Mouse (Mus musculus) gonadal fat pad, adult 2 months (tissue): Measurements from ENCODE around the gene Mroh2a. TPM values are rescaled to one million over a fixed set of nuclear protein-coding genes. Genes with fewer than 3 reads are reported as not detected.

ENCODE experiments used
- DNase-seq: peaks from one replicate; pipeline ENCODE4 v3.0.0-alpha.2; 2012; ENCODE audit warnings: low read depth
- polyA plus RNA-seq: library from polyadenylated mRNA; depleted of rRNA; stranded (reverse); fragments of >200 nt; gene quantifications from 2 replicates; pipeline ENCODE4 v1.2.3, GENCODE M21; 2012

Gene Mroh2a
- polyA plus RNA-seq, 1 experiment: 52.3 TPM

DNA sequence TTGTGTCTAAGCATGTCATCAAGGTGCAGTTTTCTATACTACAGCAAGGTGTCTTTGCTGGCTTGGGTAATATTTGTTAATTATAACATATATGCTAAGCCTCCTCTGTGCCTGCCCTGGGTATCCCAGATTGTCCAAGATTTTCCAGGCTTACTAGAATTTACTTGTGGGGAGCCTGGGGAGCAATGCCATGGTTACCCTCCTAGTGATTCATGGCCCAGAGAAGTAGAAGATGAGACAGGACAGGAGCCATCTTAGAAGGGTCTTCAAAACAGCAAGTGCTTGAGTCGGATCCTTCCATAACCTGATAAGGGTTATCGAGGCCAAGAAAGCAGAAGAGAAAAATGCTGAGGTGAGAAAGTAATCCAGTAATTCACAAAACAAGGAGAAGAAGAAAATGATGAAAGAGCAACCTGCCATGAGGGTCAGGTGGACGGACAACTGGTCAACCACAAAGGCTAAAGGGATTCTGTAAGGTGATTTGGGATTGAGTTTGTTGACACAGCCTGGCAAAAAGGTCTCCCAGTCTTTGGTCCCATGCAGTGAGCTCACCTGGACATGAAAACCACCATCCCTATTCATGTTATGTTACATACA is 64.7 kb downstream of the Mroh2a start:
- DNase-seq: no peak

DNA sequence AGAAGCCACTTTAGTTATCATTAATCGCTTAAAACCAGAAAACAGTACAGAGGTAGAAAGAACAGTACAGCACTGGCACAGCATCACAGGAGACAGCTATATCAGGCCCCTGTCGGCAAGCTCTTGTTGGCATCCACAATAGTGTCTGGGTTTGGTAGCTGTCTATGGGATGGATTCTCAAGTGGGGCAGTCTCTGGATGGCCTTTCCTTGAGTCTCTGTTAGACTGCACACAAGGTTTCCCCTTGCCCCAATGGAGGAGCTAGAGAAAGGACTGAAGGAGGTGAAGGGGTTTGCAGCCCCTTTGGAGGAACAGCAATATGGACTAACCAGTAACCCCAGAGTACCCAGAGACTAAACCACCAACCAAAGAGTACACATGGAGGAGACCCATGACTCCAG is 65.3 kb downstream of the Mroh2a start:
- DNase-seq: no peak

DNA sequence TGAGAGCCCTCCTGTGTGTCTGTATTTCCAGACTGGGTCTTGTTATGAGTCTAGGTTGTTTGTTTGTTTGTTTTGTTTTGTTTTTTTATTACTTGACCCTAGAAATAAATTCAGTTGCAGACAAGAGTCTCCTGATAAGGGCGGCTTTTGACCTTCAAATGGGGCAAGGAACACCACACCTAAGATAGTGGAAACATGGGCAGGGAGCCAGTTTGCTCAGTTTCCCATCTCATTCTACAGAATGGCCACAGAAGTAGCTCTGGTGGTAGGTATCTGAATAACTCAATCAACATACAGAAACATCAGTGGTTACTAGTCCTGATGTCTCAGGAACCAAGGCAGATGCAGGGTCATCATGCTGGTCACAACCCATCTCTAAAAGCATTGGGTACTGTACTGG is 67.9 kb downstream of the Mroh2a start:
- no peak for DNase-seq

DNA sequence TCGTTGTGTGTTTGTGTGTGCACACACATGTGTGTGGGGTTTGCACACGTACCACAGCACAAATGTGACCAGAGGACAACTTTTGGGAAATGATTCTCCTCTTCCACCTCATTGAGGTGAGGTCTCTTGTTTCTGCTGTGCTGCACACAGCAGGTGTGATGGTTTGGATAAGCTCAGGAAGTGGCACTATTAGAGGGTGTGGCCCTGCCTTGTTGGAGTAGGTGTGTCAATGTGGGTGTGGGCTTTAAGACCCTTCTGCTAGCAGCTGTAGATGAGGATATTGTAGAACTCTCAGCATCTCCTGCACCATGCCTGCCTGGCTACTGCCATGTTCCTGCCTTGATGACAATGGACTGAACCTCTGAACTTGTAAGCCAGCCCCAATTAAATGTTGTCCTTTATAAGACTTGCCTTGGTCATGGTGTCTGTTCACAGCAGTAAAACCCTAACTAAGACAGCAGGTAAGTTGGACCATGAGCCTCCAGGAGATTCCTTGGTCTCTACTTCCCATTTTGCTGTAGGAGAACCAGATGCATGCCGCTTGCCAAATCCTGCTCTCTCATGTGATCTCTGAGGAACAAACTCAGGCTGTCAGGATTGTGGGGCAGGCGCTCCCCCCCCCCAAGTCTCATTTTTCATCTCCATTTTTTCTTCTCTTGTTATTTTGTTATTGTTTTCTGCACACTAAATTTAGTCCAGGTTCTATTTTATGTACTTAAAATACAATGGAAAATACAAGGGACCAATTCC is 69.6 kb downstream of the Mroh2a start:
- no peak for DNase-seq

DNA sequence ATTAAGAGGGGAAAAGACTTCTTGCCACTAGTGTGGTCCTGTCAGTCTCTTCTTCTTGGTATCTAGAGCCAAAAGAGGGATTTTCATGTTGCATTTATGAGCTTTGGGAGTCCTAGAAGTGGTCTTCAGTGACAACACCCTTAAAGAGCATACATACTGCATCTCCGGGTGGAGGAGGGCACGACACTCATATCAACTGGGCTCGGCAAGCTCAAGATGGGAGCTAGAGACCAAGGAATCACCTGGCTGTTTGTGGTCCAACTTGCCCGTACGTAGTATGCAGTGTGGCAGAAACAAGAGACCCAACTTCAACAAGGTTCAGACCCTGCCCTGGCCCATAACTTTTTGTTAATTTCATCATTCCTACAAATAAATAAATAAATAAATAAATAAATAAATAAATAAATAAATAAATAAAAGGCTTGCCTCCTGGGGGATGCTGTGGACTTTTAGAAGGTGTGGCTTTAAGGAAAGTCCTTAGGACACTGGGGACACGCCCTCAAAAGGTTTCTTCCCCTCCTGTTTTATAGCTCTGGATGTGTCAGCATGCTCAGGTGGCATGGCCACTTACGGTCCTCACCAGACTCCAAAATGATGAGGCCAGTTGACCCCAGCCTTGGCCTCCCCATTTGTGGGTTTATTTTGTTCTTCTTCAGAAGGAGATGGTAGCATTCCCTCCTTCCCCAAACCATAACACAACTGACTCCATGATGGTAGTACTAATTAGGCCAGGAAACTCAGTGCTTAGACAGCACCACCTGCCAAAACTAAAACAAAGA is 70.9 kb downstream of the Mroh2a start:
- DNase-seq: no peak

DNA sequence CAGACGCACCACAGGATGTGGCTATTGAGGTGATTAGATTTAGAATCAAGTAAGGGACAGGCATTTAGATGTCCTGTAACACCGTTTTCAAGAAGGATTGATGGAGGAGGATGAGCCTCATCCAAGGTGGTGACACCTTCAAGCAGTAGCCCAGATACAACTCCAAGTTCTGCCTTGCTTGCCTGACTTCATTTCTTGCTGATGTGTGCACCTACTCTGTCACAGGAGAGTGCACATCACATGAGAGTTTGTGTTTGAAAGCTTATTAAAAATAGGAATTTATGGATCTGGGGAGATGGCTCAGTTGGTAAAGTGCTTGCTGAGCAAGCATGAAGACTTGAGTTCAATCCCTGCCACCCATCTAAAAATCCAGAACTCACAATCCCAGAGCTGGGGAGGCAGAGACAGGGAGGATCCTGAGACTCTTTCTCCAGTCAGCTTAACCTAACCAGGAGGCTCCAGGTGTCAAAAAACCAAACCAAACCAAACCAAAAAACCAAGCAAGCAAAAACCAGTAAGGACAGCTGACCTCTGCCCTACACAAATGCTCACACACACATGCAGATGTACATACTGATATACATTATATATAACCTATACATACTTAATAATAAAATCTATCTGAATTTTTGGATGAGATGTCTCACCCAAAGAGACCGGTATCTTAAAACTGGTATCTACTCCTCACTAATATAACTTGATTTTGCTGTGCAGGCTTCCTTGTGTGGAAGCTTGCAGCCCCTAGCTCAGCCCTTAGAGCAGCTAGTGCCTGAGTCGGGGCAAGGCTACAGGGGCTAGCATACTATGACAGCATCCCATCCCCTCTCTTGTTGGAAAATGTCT is 72.1 kb downstream of the Mroh2a start:
- no peak for DNase-seq

DNA sequence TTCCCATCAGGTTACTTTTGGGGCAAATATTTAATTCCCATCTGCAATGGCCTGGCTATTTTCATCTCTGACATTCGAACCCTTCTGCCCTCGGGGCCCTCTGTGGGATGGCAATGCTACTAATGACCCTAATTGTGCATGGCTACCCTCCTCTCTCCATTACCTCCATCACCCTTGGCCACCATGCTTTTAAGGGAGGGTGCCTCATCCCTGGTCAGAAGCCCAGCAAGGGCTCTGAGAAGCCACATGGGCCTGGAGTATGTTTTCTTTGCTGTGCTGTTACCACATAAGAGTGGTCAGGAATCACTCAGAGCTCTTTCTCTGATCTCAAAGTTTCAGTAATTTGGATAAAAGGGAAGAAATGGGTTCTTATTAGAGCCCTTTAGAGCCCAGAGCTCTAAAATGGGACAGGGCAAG is 72.8 kb downstream of the Mroh2a start:
- no peak for DNase-seq

DNA sequence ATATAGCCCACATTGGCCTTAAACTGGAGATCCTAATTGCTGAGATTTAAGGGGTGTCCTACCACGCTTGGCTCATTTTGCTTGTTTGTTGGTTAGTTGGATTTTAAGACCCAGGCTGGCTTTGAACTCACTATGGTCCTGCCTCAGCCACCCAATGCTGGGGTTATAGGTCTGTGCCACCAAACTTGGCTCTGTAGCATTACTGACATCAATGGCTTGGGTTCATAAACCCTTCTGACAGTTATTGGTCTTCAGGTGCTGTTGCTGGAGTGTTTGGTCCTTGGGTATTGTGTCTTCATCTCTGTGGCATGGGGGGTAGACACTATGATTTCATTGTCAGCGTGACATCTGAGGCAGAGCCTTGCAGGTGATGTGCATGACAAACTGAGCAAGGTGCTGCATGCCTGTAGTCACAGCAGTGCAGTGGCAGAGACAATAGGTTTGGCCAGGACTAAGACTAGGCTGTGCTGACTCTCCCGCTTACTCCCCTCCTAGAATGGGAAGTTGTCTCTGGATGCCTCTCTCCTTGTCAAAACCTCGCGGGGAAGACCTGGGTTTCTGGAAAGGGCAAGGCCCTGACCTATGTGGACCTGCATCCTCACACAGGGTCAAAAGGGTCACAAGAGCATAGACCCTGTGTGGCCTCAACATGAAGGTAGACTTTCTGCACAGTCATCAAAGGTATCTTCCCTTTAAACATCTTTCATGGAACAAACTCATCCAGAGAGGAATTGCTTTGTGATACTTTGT is 73.7 kb downstream of the Mroh2a start:
- DNase-seq: no peak

DNA sequence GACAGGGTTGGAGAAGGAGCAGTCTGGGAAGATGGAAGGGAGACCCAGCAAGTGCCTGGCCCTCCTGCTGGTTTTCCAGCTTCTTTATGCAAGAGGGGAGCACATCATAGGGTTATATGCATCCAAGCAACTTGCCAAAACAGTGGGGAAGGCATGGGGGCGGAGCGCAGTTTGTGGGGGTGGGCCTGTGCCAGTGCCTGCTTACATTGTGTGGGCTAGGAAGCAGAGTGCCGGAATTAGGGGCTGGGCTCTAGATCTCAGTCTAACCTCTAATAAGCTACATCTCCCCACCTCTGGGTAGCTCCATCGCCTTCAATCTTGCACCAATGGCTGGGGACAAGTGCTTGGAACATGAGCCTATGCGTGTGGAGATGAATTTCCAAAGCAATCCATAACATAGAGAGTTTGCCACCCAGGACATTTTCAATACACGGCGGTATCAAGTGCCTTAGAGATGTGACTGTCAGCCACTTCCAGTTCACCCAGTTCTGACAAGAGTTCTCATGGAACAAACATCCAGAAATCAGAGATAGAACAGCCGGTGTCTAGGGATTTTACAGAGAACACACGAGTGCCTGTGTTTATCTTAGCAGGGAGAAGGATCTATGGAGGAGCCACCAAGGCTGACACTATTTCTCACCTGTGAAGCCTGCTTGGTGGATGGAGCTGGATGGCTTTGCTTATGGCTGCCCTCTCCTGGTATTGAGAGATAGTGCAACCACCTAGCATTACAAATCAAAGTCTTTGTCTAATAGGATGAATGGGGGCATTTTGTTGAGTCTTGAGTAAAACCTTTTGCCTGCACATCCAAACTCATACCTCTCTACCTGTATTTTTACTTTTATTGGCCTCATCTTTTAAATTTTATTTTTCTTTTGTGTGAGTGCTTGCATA is 74.6 kb downstream of the Mroh2a start:
- no peak for DNase-seq

DNA sequence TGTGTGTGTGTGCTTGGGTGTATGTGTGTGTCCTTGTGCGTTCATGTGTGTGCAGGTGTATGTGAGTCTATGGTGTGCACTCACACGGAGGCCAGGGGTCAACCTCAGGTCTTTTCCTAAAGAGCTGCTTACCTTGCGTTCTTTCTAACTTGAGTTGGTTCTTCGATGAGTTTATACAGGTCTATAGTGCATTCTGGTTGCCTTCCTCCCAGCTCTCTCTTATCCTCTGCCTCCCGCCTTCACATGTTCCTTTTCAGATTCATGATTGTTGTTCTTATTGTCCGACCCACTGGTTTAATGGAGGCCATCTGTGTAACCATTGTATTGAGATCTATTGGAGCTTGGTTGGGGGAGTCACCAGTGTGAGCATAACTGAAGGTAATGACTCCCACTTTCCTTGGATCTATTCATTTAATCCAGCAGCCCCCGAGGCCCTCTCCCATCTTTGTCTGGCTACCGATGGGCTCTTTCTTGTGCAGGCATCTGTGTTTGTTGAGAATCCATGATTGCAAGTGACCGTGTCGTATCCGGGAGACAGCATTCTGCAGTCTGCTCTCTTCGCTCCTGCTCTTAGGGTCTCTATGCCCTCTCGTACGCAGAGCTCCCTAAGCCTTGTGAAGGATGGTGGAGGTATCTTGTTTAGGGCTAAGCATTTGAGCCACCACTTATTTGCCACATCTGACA is 75.4 kb downstream of the Mroh2a start:
- DNase-seq: no peak

DNA sequence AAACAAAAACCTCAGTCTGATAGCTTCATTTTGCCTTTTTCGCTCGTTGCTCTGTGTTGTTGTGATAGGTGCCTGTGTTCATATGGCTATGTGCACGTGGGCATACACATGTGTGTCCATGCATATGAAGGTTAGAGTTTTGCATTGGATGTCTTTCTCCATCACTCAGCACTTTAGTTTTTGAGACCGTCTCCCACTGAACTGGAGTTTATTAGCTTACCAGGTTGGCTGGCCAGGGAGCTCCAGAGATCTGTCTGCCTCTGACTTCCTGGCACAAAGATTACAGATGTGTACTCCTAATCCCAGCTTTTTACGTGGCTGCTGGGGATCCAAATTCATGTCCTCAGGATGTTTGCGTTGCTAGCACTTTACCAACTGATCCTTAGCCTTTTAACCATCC is 77.0 kb downstream of the Mroh2a start:
- no peak for DNase-seq

DNA sequence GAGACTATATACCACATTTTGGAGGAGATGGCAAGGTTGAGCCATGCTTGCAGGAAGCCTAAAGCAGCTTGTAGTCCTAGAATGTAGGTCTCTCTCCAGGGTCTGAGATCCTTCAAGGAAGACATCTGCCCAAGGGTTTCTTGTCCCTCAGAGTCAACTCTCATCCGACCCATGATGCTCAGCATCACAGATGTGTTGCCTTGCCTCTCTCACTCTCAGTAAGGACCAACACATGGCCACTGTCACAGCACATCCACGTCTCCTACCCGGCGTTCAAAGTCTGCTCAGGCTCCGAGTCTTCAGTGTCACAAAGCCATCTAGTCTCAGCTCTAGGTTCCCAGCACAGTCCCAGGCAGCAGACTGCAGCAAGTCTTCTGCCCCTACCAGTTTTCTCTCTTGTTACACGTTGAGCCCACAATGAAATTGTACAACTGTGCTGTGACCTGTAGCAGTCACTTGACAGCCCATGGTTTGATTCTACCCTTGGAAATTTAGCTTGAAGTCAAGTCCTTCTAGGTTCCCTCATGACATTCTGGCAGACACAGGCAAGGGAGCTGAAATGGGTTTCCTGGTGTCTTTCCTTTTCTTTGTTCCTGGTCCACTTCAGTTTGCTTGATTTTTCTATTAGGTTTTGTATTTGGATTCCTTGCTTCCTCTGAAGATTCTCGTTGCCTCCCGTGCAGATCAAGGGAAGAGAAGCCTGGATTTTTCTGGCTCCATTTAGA is 77.6 kb downstream of the Mroh2a start:
- no peak for DNase-seq

DNA sequence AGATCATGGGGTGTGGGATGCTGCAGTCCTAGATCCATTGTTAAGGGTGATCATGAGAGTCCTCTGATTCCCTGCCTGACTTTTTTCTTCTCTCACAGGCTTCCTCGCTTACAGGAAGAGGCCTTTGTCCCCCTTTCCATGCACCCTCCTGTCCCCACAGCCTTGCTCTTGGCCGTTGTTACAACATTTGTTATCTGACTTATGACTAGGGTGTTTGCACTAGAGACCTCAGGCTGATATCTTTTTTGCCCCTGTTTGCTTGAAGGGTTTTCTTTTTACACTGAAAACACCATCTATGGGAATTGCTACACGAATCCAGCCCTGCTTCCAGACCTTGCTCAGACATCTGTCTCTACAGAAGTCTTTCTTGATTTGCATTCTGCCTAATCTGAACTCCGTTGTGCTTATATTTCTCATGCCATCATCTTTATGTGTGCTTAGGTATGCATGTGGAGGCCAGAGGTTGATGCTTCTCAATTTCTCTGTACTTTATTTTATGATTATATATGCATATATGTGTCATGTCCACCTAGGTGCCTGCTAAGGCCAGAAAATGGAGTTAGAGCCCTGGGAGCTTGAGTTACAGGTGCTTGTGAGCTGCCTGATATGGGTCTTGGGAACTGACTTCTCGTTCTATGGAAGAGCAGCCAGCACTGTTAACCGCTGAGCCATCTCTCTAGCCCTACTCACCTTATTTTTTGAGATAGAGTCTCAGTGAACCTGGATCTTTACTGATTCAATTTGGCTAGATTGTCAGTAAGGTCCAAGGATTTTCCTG is 78.4 kb downstream of the Mroh2a start:
- DNase-seq: no peak

DNA sequence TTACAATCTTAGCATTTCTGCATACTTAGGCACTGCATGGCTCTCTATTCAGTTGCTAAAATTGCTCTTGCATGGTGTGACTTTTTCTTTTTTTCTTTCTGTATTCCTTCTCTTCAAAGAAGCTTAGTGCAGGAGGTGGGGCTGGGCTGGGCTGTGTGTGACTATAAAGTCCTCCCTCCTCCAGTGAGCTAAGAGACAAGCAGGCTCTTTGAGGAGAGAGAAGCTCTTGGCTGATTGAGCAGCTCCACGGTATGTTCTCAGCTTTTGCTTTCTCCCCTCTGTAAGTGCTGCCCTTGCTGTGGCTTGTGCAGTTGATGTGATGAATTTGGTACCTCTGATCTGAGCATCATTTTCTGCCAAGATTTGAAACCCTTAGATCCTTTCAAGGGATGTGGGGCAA is 79.8 kb downstream of the Mroh2a start:
- no peak for DNase-seq

DNA sequence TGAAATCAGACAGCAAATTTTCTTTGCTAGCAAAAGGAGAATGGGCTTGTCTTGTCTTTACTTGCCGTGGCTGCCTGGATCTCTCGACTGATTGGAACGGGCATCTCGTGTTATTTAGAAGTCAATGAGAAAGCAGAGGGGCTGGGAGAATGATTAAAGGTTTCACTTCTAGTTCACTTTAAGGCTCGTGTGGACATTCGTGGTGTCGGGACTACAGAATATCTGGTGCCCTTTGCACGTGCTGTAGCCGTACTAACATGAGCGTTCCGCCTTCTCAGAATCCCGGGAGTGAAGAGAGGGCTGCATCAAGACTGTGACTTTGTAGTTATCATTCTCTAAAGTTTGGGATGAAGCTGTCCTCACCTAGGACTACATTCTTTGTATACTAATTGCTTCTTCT is 80.4 kb downstream of the Mroh2a start:
- DNase-seq: no peak

DNA sequence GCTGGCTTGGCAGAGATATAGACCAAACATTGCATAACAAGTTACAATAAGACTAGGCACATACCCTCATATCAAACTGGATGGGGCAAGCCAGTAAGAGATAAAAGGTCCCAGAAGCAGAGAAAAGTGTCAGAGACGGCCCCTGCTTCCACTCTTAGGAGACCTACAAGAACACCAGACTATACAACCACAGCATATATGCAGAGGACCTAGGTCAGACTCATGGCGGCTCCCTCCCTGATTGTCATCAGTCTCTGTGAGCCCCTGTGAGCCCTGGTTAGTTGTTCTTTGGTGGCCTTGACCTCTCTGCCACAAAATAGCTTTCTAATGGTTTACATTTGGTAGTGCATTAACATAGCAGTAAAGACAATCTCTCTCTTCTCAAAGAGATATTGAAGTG is 82.2 kb downstream of the Mroh2a start:
- DNase-seq: no peak

DNA sequence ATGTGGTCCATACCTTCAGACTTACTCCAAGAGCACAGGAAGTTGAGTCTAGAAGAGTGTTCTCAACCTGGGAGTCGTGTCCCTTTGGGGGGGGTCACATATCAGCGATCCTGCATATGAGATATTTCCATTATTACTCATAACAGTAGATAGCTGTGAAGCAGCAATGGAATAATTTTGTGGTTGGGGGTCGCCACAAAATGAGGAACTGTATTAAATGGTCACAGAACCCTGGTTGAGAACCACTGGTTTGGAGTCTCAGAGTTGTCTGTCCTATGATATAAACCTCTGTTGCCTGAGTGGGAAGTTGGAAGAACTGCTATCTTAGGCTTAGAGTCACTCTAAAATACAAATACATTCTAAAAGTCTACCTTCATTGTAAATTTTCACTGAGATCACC is 83.1 kb downstream of the Mroh2a start:
- DNase-seq: no peak

DNA sequence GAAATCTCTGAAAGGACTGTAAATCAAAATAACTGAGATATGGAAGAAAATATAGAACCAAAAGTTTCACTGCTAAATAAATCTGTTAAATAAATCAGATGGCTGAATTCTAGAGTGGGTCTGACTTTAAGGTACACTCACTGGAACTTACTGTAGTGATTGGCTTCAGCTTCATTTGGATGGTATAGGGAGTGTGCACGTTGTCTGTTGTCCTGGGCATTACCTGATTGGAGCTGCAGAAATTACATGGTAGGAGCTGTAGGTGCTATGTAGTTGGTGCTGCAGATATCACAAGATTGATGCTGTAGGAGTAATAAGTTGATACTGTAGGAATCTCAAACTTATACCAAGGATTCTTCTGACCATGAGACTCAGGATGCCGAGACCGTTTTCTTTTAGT is 83.6 kb downstream of the Mroh2a start:
- no peak for DNase-seq
